Mouse (Mus musculus) midbrain, embryonic 14.5 days (tissue): ENCODE data around the gene Sema5b. TPM values are rescaled to one million over a fixed set of nuclear protein-coding genes. Genes with fewer than 3 reads are reported as not detected.

Experiments
- ATAC-seq: fragments of 200-750 bp; cut with Nextera tagmentation; 2 replicates; pipeline ENCODE4 v1.8.0; 2017; ENCODE audit warnings: moderate number of reproducible peaks, moderate library complexity; ENCODE audit not compliant: low FRiP score, low TSS enrichment
- DNase-seq: peaks from one replicate; pipeline ENCODE4 v3.0.0-alpha.2; 2015
- H3K27ac ChIP-seq: fragments of 300-500 bp; sonication (generic); replicated peaks from 2 replicates; pipeline ENCODE4 v1.5.1; 2014; ENCODE audit warnings: mild to moderate bottlenecking, low read depth, low read length, moderate library complexity
- H3K27me3 ChIP-seq: fragments of 300-500 bp; sonication (generic); 2 replicates; pipeline ENCODE4 v1.6.1; 2014; ENCODE audit warnings: low read length, control low read depth, mixed read lengths; ENCODE audit not compliant: control insufficient read depth, insufficient read depth
- H3K36me3 ChIP-seq: fragments of 300-500 bp; sonication (generic); 2 replicates; pipeline ENCODE4 v1.6.1; 2014; ENCODE audit warnings: low read length, control low read depth; ENCODE audit not compliant: control insufficient read depth, insufficient read depth
- H3K4me1 ChIP-seq: fragments of 300-500 bp; sonication (generic); 2 replicates; pipeline ENCODE4 v1.6.1; 2014; ENCODE audit warnings: mild to moderate bottlenecking, antibody characterized with exemption, low read length, control low read depth; ENCODE audit not compliant: control insufficient read depth, insufficient read depth
- H3K4me2 ChIP-seq: fragments of 300-500 bp; sonication (generic); 2 replicates; pipeline ENCODE4 v1.6.1; 2014; ENCODE audit warnings: mild to moderate bottlenecking, low read length, moderate library complexity
- H3K4me3 ChIP-seq: fragments of 300-500 bp; sonication (generic); replicated peaks from 2 replicates; pipeline ENCODE4 v1.5.1; 2014; ENCODE audit warnings: low read depth, low read length
- H3K9ac ChIP-seq: fragments of 300-500 bp; sonication (generic); replicated peaks from 2 replicates; pipeline ENCODE4 v1.6.1; 2014; ENCODE audit warnings: mild to moderate bottlenecking, low read length, moderate library complexity
- H3K9me3 ChIP-seq: fragments of 300-500 bp; sonication (generic); 2 replicates; pipeline ENCODE4 v1.6.1; 2016; ENCODE audit warnings: low read length, control low read depth, mixed read lengths; ENCODE audit not compliant: control insufficient read depth
- WGBS: fragments of 180-500 bp; shearing (Covaris S2); extraction: QIAGEN DNeasy Blood & Tissue Kit; methylation state at CpG from one replicate; pipeline ENCODE4 v1.1.7; 2014; 5-methylcytosine and 5-hydroxymethylcytosine counted together
- polyA plus RNA-seq: library from polyadenylated mRNA; unstranded; fragments of >200 nt; fragmentation: Nextera tagmentation; extraction: Ambion mirVana; gene quantifications from 2 replicates; pipeline ENCODE4 v1.2.1, GENCODE M21; 2014

Sema5b gene
- polyA plus RNA-seq, 1 experiment from 2014 or later, result 20.0 TPM

GRCm38 (mm10) chr16:35685027-35685426 is 144.1 kb downstream of the Sema5b start:
- WGBS, result 79% methylated on average over 13 of the region's 13 CpGs
- peaks cover 2% of the 10 kb centered on the region; the same call in 1 of the 2 replicates for H3K27me3 ChIP-seq
- no peak overlapping the region for H3K9ac ChIP-seq
- no peaks in the 10 kb centered on the region for H3K36me3 ChIP-seq
- no peak overlapping the region for H3K27ac ChIP-seq
- ATAC-seq, result no peak
- H3K4me3 ChIP-seq, result no peak overlapping the region
- peaks cover 9% of the 10 kb centered on the region for H3K4me1 ChIP-seq
- no peak overlapping the region for H3K4me2 ChIP-seq
- no peak for DNase-seq
- no peaks in the 10 kb centered on the region for H3K9me3 ChIP-seq

- WGBS, result 43% methylated on average over 7 of the region's 7 CpGs
- DNase-seq, result peak; percentile 51
These were observed 145.5 kb downstream of the Sema5b start for GRCm38 (mm10) chr16:35686491-35686890.

GRCm38 (mm10) chr16:35691606-35692005 is 150.7 kb downstream of the Sema5b start:
- peaks cover 3% of the 10 kb centered on the region; the same call in 1 of the 2 replicates for H3K36me3 ChIP-seq
- no peak overlapping the region for H3K27ac ChIP-seq
- no peaks in the 10 kb centered on the region for H3K4me1 ChIP-seq
- H3K4me2 ChIP-seq, result no peak overlapping the region
- H3K4me3 ChIP-seq, result no peak overlapping the region
- H3K9ac ChIP-seq, result no peak overlapping the region
- WGBS, result 93% methylated on average over 7 of the region's 7 CpGs
- DNase-seq, result no peak
- ATAC-seq, result no peak
- no peaks in the 10 kb centered on the region for H3K27me3 ChIP-seq
- H3K9me3 ChIP-seq, result no peaks in the 10 kb centered on the region

More at GRCm38 (mm10) chr16:35686491-35686890, 145.5 kb downstream of the Sema5b start:
- Histone ChIP-seq H3K27me3 (peaks cover 2% of the 10 kb centered on the region; the same call in 1 of the 2 replicates), H3K9ac (no peak overlapping the region), H3K36me3 (no peaks in the 10 kb centered on the region), H3K4me2 (no peak overlapping the region), H3K27ac (no peak overlapping the region), H3K9me3 (no peaks in the 10 kb centered on the region), H3K4me1 (peaks cover 7% of the 10 kb centered on the region), H3K4me3 (no peak overlapping the region)
- no peak for ATAC-seq

- Histone ChIP-seq H3K9ac (no peak overlapping the region), H3K9me3 (no peaks in the 10 kb centered on the region), H3K27ac (no peak overlapping the region), H3K4me1 (no peaks in the 10 kb centered on the region), H3K4me3 (no peak overlapping the region), H3K36me3 (peaks cover 16% of the 10 kb centered on the region), H3K27me3 (no peaks in the 10 kb centered on the region), H3K4me2 (no peak overlapping the region)
- ATAC-seq, result peak; percentile 31; the same call in 1 of the 2 replicates
- DNase-seq, result peak; percentile 44
- 64% methylated on average over 13 of the region's 13 CpGs for WGBS
These were observed 153.4 kb downstream of the Sema5b start for GRCm38 (mm10) chr16:35694250-35694846.

- DNase-seq (no peak), ATAC-seq (no peak)
- Histone ChIP-seq H3K27ac (no peak overlapping the region), H3K9ac (no peak overlapping the region), H3K9me3 (no peaks in the 10 kb centered on the region), H3K4me1 (no peaks in the 10 kb centered on the region), H3K4me3 (no peak overlapping the region), H3K27me3 (no peaks in the 10 kb centered on the region), H3K36me3 (peaks cover 16% of the 10 kb centered on the region), H3K4me2 (no peak overlapping the region)
- WGBS, result 100% methylated on average over 2 of the region's 2 CpGs
These were observed 155.2 kb downstream of the Sema5b start for GRCm38 (mm10) chr16:35696103-35696502.

- Histone ChIP-seq H3K4me3 (no peak overlapping the region), H3K4me1 (0 out of 2 replicates have a peak, but pooled peaks cover 3% of the 10 kb centered on the region), H3K4me2 (no peak overlapping the region), H3K9me3 (no peaks in the 10 kb centered on the region), H3K36me3 (peaks cover 18% of the 10 kb centered on the region), H3K27ac (no peak overlapping the region), H3K27me3 (no peaks in the 10 kb centered on the region), H3K9ac (no peak overlapping the region)
- WGBS, result 61% methylated on average over 11 of the region's 11 CpGs
- DNase-seq, result no peak
- no peak for ATAC-seq
These were observed 160.9 kb downstream of the Sema5b start for GRCm38 (mm10) chr16:35701823-35702222.

- H3K9me3 ChIP-seq, result no peaks in the 10 kb centered on the region
- H3K36me3 ChIP-seq, result peaks cover 7% of the 10 kb centered on the region; the same call in 1 of the 2 replicates
- 53% methylated on average over 16 of the region's 16 CpGs for WGBS
- H3K4me3 ChIP-seq, result no peak overlapping the region
- H3K9ac ChIP-seq, result no peak overlapping the region
- H3K4me2 ChIP-seq, result no peak overlapping the region
- no peaks in the 10 kb centered on the region for H3K27me3 ChIP-seq
- no peak for ATAC-seq
- DNase-seq, result no peak
- no peak overlapping the region for H3K27ac ChIP-seq
- 0 out of 2 replicates have a peak, but pooled peaks cover 3% of the 10 kb centered on the region for H3K4me1 ChIP-seq
These were observed 163.1 kb downstream of the Sema5b start for GRCm38 (mm10) chr16:35703763-35704679.

GRCm38 (mm10) chr16:35704796-35705195 is 163.9 kb downstream of the Sema5b start:
- H3K9ac ChIP-seq, result no peak overlapping the region
- no peak for DNase-seq
- no peaks in the 10 kb centered on the region for H3K27me3 ChIP-seq
- no peak overlapping the region for H3K4me3 ChIP-seq
- H3K27ac ChIP-seq, result no peak overlapping the region
- H3K4me2 ChIP-seq, result no peak overlapping the region
- peaks cover 7% of the 10 kb centered on the region; the same call in 1 of the 2 replicates for H3K36me3 ChIP-seq
- H3K4me1 ChIP-seq, result 0 out of 2 replicates have a peak, but pooled peaks cover 3% of the 10 kb centered on the region
- no peak for ATAC-seq
- H3K9me3 ChIP-seq, result no peaks in the 10 kb centered on the region
- 61% methylated on average over 14 of the region's 14 CpGs for WGBS
